Mouse (Mus musculus): Measurements from ENCODE around the gene Gucd1.

GRCm38 (mm10) chr10:75486086-75486979 is 31.4 kb downstream of the Gucd1 start:
- peak; percentile 75; the same call in 1 of the 2 replicates for TF ChIP-seq CTCF (IDR thresholded peaks at IDR 0.05; ENCODE audit: extremely low read depth, insufficient read depth, insufficient read length, insufficient replicate concordance)
- TF ChIP-seq POLR2A (IDR thresholded peaks at IDR 0.05; ENCODE audit: low read depth, low read length), result no peak
